Mouse (Mus musculus) embryonic facial prominence, embryonic 13.5 days (tissue): ENCODE results near the gene Cpb2. TPM values are rescaled to one million over a fixed set of nuclear protein-coding genes. Genes with fewer than 3 reads are reported as not detected.

Experiments used
- ATAC-seq: fragments of 200-750 bp; cut with Nextera tagmentation; 2 replicates; pipeline ENCODE4 v1.8.0; 2017; ENCODE audit warnings: low read depth; ENCODE audit not compliant: insufficient number of reproducible peaks, insufficient read depth, low FRiP score, low TSS enrichment
- H3K27ac ChIP-seq: fragments of 300-500 bp; sonication (generic); 2 replicates; pipeline ENCODE4 v1.5.1; 2015; ENCODE audit warnings: moderate library complexity, mild to moderate bottlenecking, inconsistent platforms
- H3K27me3 ChIP-seq: fragments of 300-500 bp; sonication (generic); 2 replicates; pipeline ENCODE4 v1.6.1; 2015; ENCODE audit warnings: mild to moderate bottlenecking, inconsistent platforms
- H3K36me3 ChIP-seq: fragments of 300-500 bp; sonication (generic); 2 replicates; pipeline ENCODE4 v1.6.1; 2015; ENCODE audit warnings: mild to moderate bottlenecking, inconsistent platforms
- H3K4me1 ChIP-seq: fragments of 300-500 bp; sonication (generic); 2 replicates; pipeline ENCODE4 v1.6.1; 2015; ENCODE audit warnings: inconsistent platforms
- H3K4me2 ChIP-seq: fragments of 300-500 bp; sonication (generic); 2 replicates; pipeline ENCODE4 v1.6.1; 2015; ENCODE audit warnings: moderate library complexity, mild to moderate bottlenecking, inconsistent platforms
- H3K4me3 ChIP-seq: fragments of 300-500 bp; sonication (generic); 2 replicates; pipeline ENCODE4 v1.5.1; 2015; ENCODE audit warnings: mild to moderate bottlenecking, inconsistent platforms
- H3K9ac ChIP-seq: fragments of 300-500 bp; sonication (generic); 2 replicates; pipeline ENCODE4 v1.6.1; 2015; ENCODE audit warnings: mild to moderate bottlenecking, inconsistent platforms
- H3K9me3 ChIP-seq: fragments of 300-500 bp; sonication (generic); 2 replicates; pipeline ENCODE4 v1.6.1; 2016; ENCODE audit warnings: inconsistent platforms
- WGBS: fragments of 180-500 bp; shearing (Covaris S2); methylation state at CpG from one replicate; pipeline ENCODE4 v1.1.7; 2015; ENCODE audit warnings: mixed read lengths; 5-methylcytosine and 5-hydroxymethylcytosine counted together
- polyA plus RNA-seq: library from polyadenylated mRNA; unstranded; fragments of >200 nt; fragmentation: Nextera tagmentation; extraction: Ambion mirVana; gene quantifications from 2 replicates; pipeline ENCODE4 v1.2.1, GENCODE M21; 2015

The Cpb2 gene
- polyA plus RNA-seq: 1.4 TPM in 1 of 2 replicates, not detected in the other

DNA sequence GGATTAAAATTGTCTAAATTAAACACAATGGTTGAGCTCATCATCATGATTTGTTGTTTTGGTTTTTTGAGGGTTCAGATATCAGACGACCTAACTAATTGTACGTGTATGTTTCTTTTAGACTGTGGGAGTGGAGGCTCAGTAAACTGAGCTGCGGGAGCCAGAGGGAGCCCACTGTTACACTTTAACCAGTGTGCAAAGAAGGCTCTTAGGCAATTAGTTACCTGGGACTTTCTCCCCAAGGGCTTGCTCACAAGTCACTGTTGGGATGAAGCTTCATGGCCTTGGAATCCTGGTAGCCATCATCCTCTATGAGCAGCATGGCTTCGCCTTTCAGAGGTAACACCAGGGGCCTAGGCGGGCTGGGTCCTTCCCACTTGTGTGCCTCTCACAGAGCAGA, at the start of gene Cpb2:
TSS of gene Cpb2 (plus strand) at position 201 of the 400 bp plus-strand sequence.
- Histone ChIP-seq H3K27me3 (no peaks in the 10 kb centered on the region), H3K27ac (no peak within 1 kb of the TSS), H3K4me3 (no peak within 1 kb of the TSS), H3K4me2 (no peak within 1 kb of the TSS), H3K4me1 (peaks cover 5% of the 10 kb centered on the region; the same call in 1 of the 2 replicates), H3K9ac (no peak within 1 kb of the TSS), H3K9me3 (no peaks in the 10 kb centered on the region), H3K36me3 (no peaks in the 10 kb centered on the region)
- 82% methylated on average over 5 of the region's 5 CpGs for WGBS
- no peak for ATAC-seq

GRCm38 (mm10) chr14:75192427-75192826, 49.7 kb upstream of the Cpb2 start:
- Histone ChIP-seq H3K27me3 (no peaks in the 10 kb centered on the region), H3K9me3 (no peaks in the 10 kb centered on the region), H3K27ac (no peak overlapping the region), H3K4me2 (no peak overlapping the region), H3K36me3 (no peaks in the 10 kb centered on the region), H3K4me3 (no peak overlapping the region), H3K4me1 (no peaks in the 10 kb centered on the region), H3K9ac (no peak overlapping the region)
- no peak for ATAC-seq
- WGBS: 81% methylated on average over 10 of the region's 10 CpGs

DNA sequence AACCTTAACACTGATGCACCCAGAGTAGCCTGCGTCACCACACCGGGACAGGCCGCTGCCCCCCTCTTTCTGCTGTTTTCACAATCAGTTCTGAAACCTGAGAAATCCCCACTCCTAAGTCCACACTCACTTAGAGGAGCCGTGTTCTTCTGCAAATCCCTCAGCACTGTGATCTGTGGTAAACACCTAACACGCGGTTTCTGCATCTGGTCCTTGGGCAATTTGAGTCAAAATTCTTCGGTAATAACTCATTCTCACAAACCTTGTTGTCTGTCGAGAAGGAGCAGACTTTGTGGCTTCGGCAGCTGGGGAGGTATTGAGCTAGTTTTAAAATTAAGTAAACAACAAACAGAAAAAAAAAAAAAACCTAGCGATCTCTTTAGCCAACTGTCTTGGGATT, 49.2 kb upstream of the Cpb2 start:
- no peaks in the 10 kb centered on the region for H3K4me1 ChIP-seq
- 60% methylated on average over 10 of the region's 10 CpGs for WGBS
- no peaks in the 10 kb centered on the region for H3K36me3 ChIP-seq
- H3K9ac ChIP-seq: no peak overlapping the region
- no peaks in the 10 kb centered on the region for H3K27me3 ChIP-seq
- no peak overlapping the region for H3K4me3 ChIP-seq
- ATAC-seq: no peak
- H3K27ac ChIP-seq: no peak overlapping the region
- H3K9me3 ChIP-seq: no peaks in the 10 kb centered on the region
- H3K4me2 ChIP-seq: no peak overlapping the region

DNA sequence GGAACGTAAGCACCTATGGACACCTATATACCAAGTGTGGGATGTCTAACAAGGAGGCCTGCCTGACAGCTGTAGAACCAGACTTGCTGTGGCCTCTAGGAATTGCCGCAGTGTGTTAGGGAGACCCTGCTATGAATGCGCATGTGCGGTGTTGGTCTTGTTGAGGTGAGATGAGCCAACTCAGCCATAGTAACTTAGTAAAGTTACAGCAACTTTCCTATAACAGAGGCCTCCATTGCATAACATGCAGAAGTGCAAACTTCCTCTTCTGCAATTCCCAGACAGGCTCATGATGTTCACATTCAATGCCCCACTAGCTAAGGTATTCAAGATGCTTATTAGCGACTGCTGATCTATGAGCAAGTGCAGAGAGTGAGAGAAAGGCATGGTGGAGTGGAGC, 46.6 kb upstream of the Cpb2 start:
- H3K36me3 ChIP-seq: no peaks in the 10 kb centered on the region
- no peak overlapping the region for H3K27ac ChIP-seq
- no peaks in the 10 kb centered on the region for H3K27me3 ChIP-seq
- WGBS: 89% methylated on average over 5 of the region's 5 CpGs
- H3K4me3 ChIP-seq: no peak overlapping the region
- H3K9ac ChIP-seq: no peak overlapping the region
- no peaks in the 10 kb centered on the region for H3K4me1 ChIP-seq
- H3K9me3 ChIP-seq: no peaks in the 10 kb centered on the region
- no peak for ATAC-seq
- H3K4me2 ChIP-seq: no peak overlapping the region

- Histone ChIP-seq H3K9me3 (no peaks in the 10 kb centered on the region), H3K4me3 (no peak overlapping the region), H3K27ac (no peak overlapping the region), H3K9ac (no peak overlapping the region), H3K4me1 (no peaks in the 10 kb centered on the region), H3K27me3 (no peaks in the 10 kb centered on the region), H3K36me3 (no peaks in the 10 kb centered on the region), H3K4me2 (no peak overlapping the region)
- no peak for ATAC-seq
- WGBS: 39% methylated on average over 5 of the region's 5 CpGs
These were observed 45.1 kb upstream of the Cpb2 start for GRCm38 (mm10) chr14:75197027-75197426.

GRCm38 (mm10) chr14:75197660-75198059, 44.4 kb upstream of the Cpb2 start:
- no peak overlapping the region for H3K27ac ChIP-seq
- H3K36me3 ChIP-seq: no peaks in the 10 kb centered on the region
- H3K4me3 ChIP-seq: no peak overlapping the region
- no peaks in the 10 kb centered on the region for H3K27me3 ChIP-seq
- no peak for ATAC-seq
- H3K9me3 ChIP-seq: no peaks in the 10 kb centered on the region
- H3K4me1 ChIP-seq: no peaks in the 10 kb centered on the region
- no peak overlapping the region for H3K9ac ChIP-seq
- no peak overlapping the region for H3K4me2 ChIP-seq
- WGBS: 61% methylated on average over 7 of the region's 7 CpGs

- 85% methylated on average over 6 of the region's 6 CpGs for whole genome bisulfite sequencing
- Histone ChIP-seq H3K4me3 (no peak overlapping the region), H3K36me3 (no peaks in the 10 kb centered on the region), H3K27ac (no peak overlapping the region), H3K27me3 (no peaks in the 10 kb centered on the region), H3K9ac (no peak overlapping the region), H3K9me3 (no peaks in the 10 kb centered on the region), H3K4me1 (peaks cover 5% of the 10 kb centered on the region; the same call in 1 of the 2 replicates), H3K4me2 (no peak overlapping the region)
- ATAC-seq: no peak
These were observed 36.6 kb upstream of the Cpb2 start for GRCm38 (mm10) chr14:75205363-75206051.

DNA sequence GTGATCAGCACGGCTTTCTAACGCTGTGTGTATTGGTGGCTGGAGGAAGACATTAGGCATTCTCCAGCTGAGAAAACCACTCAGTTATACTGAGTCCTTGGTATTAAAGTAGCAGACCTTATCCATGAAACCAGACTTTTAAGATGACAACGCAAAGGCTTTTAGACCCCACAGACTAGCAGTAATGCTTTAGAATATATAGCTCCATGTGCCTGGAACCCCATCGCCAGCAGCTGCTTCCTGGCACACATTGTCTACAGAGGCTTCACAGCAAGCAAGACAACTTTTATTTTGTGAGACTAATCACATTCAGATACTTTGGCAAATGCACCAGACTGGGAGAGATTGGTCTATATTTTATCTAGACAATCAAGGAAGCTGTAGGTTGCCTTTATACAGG, 35.8 kb upstream of the Cpb2 start:
- peaks cover 5% of the 10 kb centered on the region; the same call in 1 of the 2 replicates for H3K4me1 ChIP-seq
- no peak overlapping the region for H3K4me3 ChIP-seq
- H3K36me3 ChIP-seq: no peaks in the 10 kb centered on the region
- H3K9ac ChIP-seq: no peak overlapping the region
- 89% methylated on average over 4 of the region's 4 CpGs for WGBS
- no peak overlapping the region for H3K27ac ChIP-seq
- no peaks in the 10 kb centered on the region for H3K9me3 ChIP-seq
- ATAC-seq: no peak
- no peaks in the 10 kb centered on the region for H3K27me3 ChIP-seq
- H3K4me2 ChIP-seq: no peak overlapping the region

DNA sequence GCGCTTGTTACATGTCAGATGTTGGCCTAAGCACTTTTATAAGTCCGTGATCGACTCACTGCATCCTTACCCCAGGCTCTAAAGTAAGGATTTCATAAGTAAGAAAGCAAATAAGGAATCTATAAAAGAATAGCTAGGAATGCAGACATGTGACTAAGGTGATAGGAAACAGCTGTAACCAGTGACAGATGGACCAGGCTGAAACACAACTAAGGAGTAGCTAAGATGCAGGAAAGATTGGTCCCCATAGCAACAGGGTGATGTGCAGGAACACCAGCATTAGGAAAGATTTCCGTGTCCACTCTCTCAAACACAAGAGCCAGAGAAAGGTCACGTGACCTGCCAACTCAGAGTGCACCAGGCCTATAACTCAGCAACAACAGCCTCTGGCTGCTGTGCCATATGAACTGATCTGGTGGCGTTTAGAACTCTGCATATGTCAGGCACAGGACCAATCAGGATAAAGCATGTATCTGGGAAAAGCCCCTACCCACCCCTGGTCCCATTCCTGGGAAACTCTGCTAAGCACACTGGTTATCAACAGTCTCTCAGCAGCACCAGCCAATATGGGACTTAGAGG, 33.4 kb upstream of the Cpb2 start:
- Histone ChIP-seq H3K27me3 (no peaks in the 10 kb centered on the region), H3K27ac (no peak overlapping the region), H3K9me3 (no peaks in the 10 kb centered on the region), H3K36me3 (no peaks in the 10 kb centered on the region), H3K4me1 (peaks cover 5% of the 10 kb centered on the region; the same call in 1 of the 2 replicates), H3K4me3 (no peak overlapping the region), H3K4me2 (no peak overlapping the region), H3K9ac (no peak overlapping the region)
- ATAC-seq: no peak
- 50% methylated on average over 6 of the region's 6 CpGs for WGBS

GRCm38 (mm10) chr14:75213752-75214151, 28.3 kb upstream of the Cpb2 start:
- Histone ChIP-seq H3K27me3 (no peaks in the 10 kb centered on the region), H3K9ac (no peak overlapping the region), H3K4me3 (no peak overlapping the region), H3K36me3 (no peaks in the 10 kb centered on the region), H3K4me2 (no peak overlapping the region), H3K4me1 (peaks cover 2% of the 10 kb centered on the region; the same call in 1 of the 2 replicates), H3K27ac (no peak overlapping the region), H3K9me3 (no peaks in the 10 kb centered on the region)
- ATAC-seq: no peak
- WGBS: 79% methylated on average over 11 of the region's 11 CpGs

DNA sequence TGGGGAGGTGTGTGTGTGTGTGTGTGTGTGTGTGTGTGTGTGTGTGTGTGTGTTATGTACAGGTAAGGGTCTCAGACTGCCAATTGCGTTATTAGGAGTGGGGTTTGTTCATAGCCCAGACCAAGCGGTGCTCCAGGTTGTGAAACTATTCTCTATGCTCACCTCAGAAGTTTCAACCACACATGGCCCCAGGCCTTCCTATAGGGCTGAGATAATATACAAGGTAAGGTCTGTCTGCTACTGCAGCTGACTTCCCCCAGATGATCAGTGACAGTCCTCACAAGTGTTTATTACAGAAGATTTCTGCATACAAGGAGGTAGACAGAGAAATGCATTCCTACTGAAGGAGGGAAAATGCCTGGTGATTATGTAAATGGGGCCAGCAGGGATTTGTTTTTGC, 23.2 kb upstream of the Cpb2 start:
- Histone ChIP-seq H3K4me2 (no peak overlapping the region), H3K4me1 (no peaks in the 10 kb centered on the region), H3K36me3 (no peaks in the 10 kb centered on the region), H3K27me3 (no peaks in the 10 kb centered on the region), H3K4me3 (no peak overlapping the region), H3K9me3 (no peaks in the 10 kb centered on the region), H3K9ac (no peak overlapping the region), H3K27ac (no peak overlapping the region)
- ATAC-seq: no peak
- 93% methylated on average over 2 of the region's 2 CpGs for WGBS

GRCm38 (mm10) chr14:75219250-75219913, 22.7 kb upstream of the Cpb2 start:
- no peaks in the 10 kb centered on the region for H3K27me3 ChIP-seq
- no peak overlapping the region for H3K27ac ChIP-seq
- H3K4me2 ChIP-seq: no peak overlapping the region
- no peaks in the 10 kb centered on the region for H3K4me1 ChIP-seq
- no peaks in the 10 kb centered on the region for H3K9me3 ChIP-seq
- no peak overlapping the region for H3K4me3 ChIP-seq
- no peaks in the 10 kb centered on the region for H3K36me3 ChIP-seq
- ATAC-seq: no peak
- H3K9ac ChIP-seq: no peak overlapping the region
- 82% methylated on average over 5 of the region's 5 CpGs for whole genome bisulfite sequencing
